Mouse (Mus musculus): ENCODE measurements around the gene Trim2. TPM values are rescaled to one million over a fixed set of nuclear protein-coding genes. Genes with fewer than 3 reads are reported as not detected.

Gene Trim2
- total RNA-seq, 2 experiments from 2014 or later: 6.1 to 9.3 TPM

GRCm38 (mm10) chr3:84128871-84129870, 177.5 kb downstream of the Trim2 start:
- no peak for ATAC-seq (replicated peaks; ENCODE audit: low FRiP score, low TSS enrichment, poor library complexity, severe bottlenecking)

GRCm38 (mm10) chr3:84127431-84127830, 179.2 kb downstream of the Trim2 start:
- no peak for ATAC-seq (replicated peaks; ENCODE audit: low FRiP score, low TSS enrichment, poor library complexity, severe bottlenecking)

- no peak for ATAC-seq (replicated peaks; ENCODE audit: low FRiP score, low TSS enrichment, poor library complexity, severe bottlenecking)
Observed at GRCm38 (mm10) chr3:84126721-84127120, 180.0 kb downstream of the Trim2 start.

GRCm38 (mm10) chr3:84125704-84126289, 180.9 kb downstream of the Trim2 start:
- ATAC-seq (replicated peaks; ENCODE audit: low FRiP score, low TSS enrichment, poor library complexity, severe bottlenecking): no peak

- ATAC-seq (replicated peaks; ENCODE audit: low FRiP score, low TSS enrichment, poor library complexity, severe bottlenecking): peak; percentile 65; the same call in 1 of the 2 replicates
Observed at GRCm38 (mm10) chr3:84123461-84123860, 183.2 kb downstream of the Trim2 start.

GRCm38 (mm10) chr3:84118718-84119117, 188.0 kb downstream of the Trim2 start:
- ATAC-seq (replicated peaks; ENCODE audit: low FRiP score, low TSS enrichment, poor library complexity, severe bottlenecking): no peak

GRCm38 (mm10) chr3:84118178-84118577, 188.5 kb downstream of the Trim2 start:
- ATAC-seq (replicated peaks; ENCODE audit: low FRiP score, low TSS enrichment, poor library complexity, severe bottlenecking): no peak

Other genes starting within 250 kb of the Trim2 start
- gene Mnd1, start 151.1 kb downstream of the Trim2 start, total RNA-seq (2014; fragmentation: Nextera tagmentation): 19.3 and 27.9 TPM in 2 replicates
- 36.5 and 47.5 TPM in 2 replicates for gene Mnd1, start 151.1 kb downstream of the Trim2 start, total RNA-seq (2017)
- gene Gm6525, start 132.8 kb downstream of the Trim2 start, total RNA-seq (2014; fragmentation: Nextera tagmentation): not detected in 2 replicates
- 0.47 and 1.1 TPM in 2 replicates for gene Gm6525, start 132.8 kb downstream of the Trim2 start, total RNA-seq (2017)
- 0.59 and 0.79 TPM in 2 replicates for gene Fhdc1, start 173.6 kb upstream of the Trim2 start, total RNA-seq (2014; fragmentation: Nextera tagmentation)
- gene Fhdc1, start 173.6 kb upstream of the Trim2 start, total RNA-seq (2017): 1.6 and 2.0 TPM in 2 replicates